Mouse (Mus musculus): ENCODE results near the gene Rai14.

DNA sequence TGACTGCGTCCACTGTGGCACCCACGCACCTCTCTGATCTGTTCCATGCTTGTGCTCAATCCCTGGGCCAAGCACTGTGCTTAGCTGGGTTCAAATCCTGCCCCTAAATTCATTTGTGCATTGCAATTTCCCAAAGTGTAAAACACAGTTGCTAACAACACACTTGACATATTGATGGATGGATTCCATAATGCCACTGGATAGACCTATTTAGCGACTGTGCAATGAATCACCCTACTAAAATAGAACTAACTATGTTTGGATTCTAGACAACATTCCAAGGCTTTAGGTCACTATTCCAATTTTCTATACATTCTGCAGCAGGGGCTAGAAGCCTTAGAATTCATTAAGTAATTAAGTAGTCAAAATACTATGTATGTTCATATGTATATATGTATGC lies 73.7 kb downstream of the Rai14 start:
- TF ChIP-seq POLR2A (IDR thresholded peaks at IDR 0.05; ENCODE audit: borderline replicate concordance, insufficient read depth, low read length) (no peak), CTCF (IDR thresholded peaks at IDR 0.05; ENCODE audit: borderline replicate concordance, insufficient read depth, low read depth, low read length) (no peak)

Data from cerebellum, adult 2 months (tissue).